Mouse (Mus musculus) liver, postnatal 0 days (tissue): ENCODE measurements around the gene Epha2.

Experiments
- CTCF ChIP-seq: sonication (generic); IDR thresholded peaks from 2 replicates; pipeline ENCODE4 v1.5.1; 2016; ENCODE audit warnings: antibody characterized with exemption, low read depth
- EP300 ChIP-seq: IDR thresholded peaks from 2 replicates; pipeline ENCODE4 v1.6.1; 2016; ENCODE audit warnings: antibody characterized with exemption, low read depth, mild to moderate bottlenecking

DNA sequence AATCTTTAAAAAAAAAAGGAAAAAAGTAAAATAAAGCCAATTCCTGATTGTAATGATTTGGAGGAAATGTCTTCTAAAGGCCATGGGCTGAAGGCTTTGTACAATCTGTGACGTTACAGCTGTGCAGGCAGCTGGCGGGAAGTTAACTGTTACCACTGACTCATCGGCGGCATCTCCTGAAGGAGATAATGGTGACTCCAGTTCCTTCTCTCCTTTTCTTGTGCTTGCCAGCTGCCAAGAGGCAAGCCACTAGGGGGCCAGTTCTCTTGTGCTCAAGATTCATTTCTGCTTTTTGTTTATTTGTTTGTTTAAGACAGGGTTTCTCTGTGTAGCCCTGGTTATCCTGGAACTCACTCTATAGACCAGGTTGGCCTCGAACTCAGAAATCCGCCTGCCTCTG lies 32.0 kb upstream of the Epha2 start:
- TF ChIP-seq CTCF (peak; percentile 51), EP300 (no peak)
